Mouse (Mus musculus) adrenal gland, postnatal 36 days (tissue): Measurements from ENCODE around the gene Gtf2i. TPM values are rescaled to one million over a fixed set of nuclear protein-coding genes. Genes with fewer than 3 reads are reported as not detected.

Source experiments
- DNase-seq, 2 experiments: peaks; one replicate each; pipeline ENCODE4 v3.0.0; 2021; ENCODE audit warnings: mixed read lengths in 1 of 2
- microRNA-seq: library from miRNA; unstranded; fragments of <30 nt; microRNA quantifications from one replicate; pipeline ENCODE4 v1.2.0, GENCODE M21; 2021
- total RNA-seq, 2 experiments: library from RNA; stranded (reverse); gene quantifications; 2 replicates each; pipeline ENCODE4 v1.2.3; 2021

Gtf2i gene
- total RNA-seq, 2 experiments from 2014 or later = 230 to 239 TPM

- no peak for DNase-seq
Measured at GRCm38 (mm10) chr5:134209931-134210554, 104.5 kb downstream of the Gtf2i start.

- no peak for DNase-seq
Measured at GRCm38 (mm10) chr5:134206721-134207120, 107.8 kb downstream of the Gtf2i start.

- DNase-seq = no peak
Measured at GRCm38 (mm10) chr5:134193664-134194063, 120.9 kb downstream of the Gtf2i start.

- DNase-seq = no peak
Measured at GRCm38 (mm10) chr5:134188571-134188970, 126.0 kb downstream of the Gtf2i start.

Small RNA genes within 50 kb of the gene (microRNA-seq; reads per million reads assigned to microRNA genes)
- not detected for gene Mir3965

Other genes with a start within 250 kb of the Gtf2i start
- gene Castor2, start 215.0 kb downstream of the Gtf2i start, total RNA-seq = 10 to 100 TPM; 12.1 TPM
- gene Rcc1l, start 138.0 kb downstream of the Gtf2i start, total RNA-seq = 10 to 100 TPM; 30.4 to 31.6 TPM
- 1 to 10 TPM; 8.1 to 9.3 TPM for gene Gtf2ird2, start 130.7 kb downstream of the Gtf2i start, total RNA-seq
- gene Ncf1, start 85.1 kb downstream of the Gtf2i start, total RNA-seq = 1 to 10 TPM; 5.2 to 9.7 TPM
- 10 to 100 TPM; 44.4 to 59.1 TPM for gene Gtf2ird1, start 142.0 kb upstream of the Gtf2i start, total RNA-seq
- gene Clip2, start 237.7 kb upstream of the Gtf2i start, total RNA-seq = 10 to 100 TPM; 15.1 to 21.0 TPM
- gene Syna, start 245.4 kb upstream of the Gtf2i start, total RNA-seq = not detected